Mouse (Mus musculus) liver, embryonic 14.5 days (tissue): ENCODE results near the gene Smagp. TPM values are rescaled to one million over a fixed set of nuclear protein-coding genes. Genes with fewer than 3 reads are reported as not detected.

Experiments used
- ATAC-seq: fragments of 200-750 bp; cut with Nextera tagmentation; 2 replicates; pipeline ENCODE4 v1.8.0; 2017; ENCODE audit warnings: moderate number of reproducible peaks, mild to moderate bottlenecking, moderate library complexity; ENCODE audit not compliant: insufficient read depth
- DNase-seq, 3 experiments: peaks; one replicate each; pipeline ENCODE4 v3.0.0-alpha.2; 2012 to 2013; ENCODE audit warnings: low read depth in 3 of 3, low spot score in 3 of 3
- H3K27ac ChIP-seq: fragments of 300-500 bp; sonication (generic); 2 replicates; pipeline ENCODE4 v1.5.1; 2014; ENCODE audit warnings: moderate library complexity, mild to moderate bottlenecking, control low read depth, inconsistent platforms
- H3K27me3 ChIP-seq: fragments of 300-500 bp; sonication (generic); 2 replicates; pipeline ENCODE4 v1.6.1; 2014; ENCODE audit warnings: mild to moderate bottlenecking, low read length, moderate library complexity; ENCODE audit not compliant: control insufficient read depth, insufficient read depth
- H3K36me3 ChIP-seq: fragments of 300-500 bp; sonication (generic); replicated peaks from 2 replicates; pipeline ENCODE4 v1.6.1; 2014; ENCODE audit warnings: low read depth; ENCODE audit not compliant: control insufficient read depth, insufficient read depth
- H3K4me1 ChIP-seq, 2 experiments: fragments of 200-500 bp in 1 of 2; fragments of 300-500 bp in 1 of 2; sonication (generic) in 1 of 2; replicated peaks; 2 replicates each; pipeline ENCODE4 v1.6.1; 2012 to 2014; ENCODE audit warnings: antibody characterized with exemption in 1 of 2, inconsistent platforms in 1 of 2, low read length in 1 of 2; ENCODE audit not compliant: control insufficient read depth in 2 of 2, insufficient read depth in 2 of 2
- H3K4me2 ChIP-seq: fragments of 300-500 bp; sonication (generic); 2 replicates; pipeline ENCODE4 v1.6.1; 2014; ENCODE audit warnings: low read depth, mild to moderate bottlenecking, control low read depth, moderate library complexity
- H3K4me3 ChIP-seq, 2 experiments: fragments of 200-500 bp in 1 of 2; fragments of 300-500 bp in 1 of 2; sonication (generic) in 1 of 2; 2 replicates each; pipeline ENCODE4 v1.5.1; 2012 to 2014; ENCODE audit warnings: low read depth in 2 of 2, low read length in 2 of 2, mild to moderate bottlenecking in 2 of 2, control low read depth in 1 of 2, inconsistent platforms in 1 of 2, moderate library complexity in 1 of 2; ENCODE audit not compliant: insufficient read depth in 1 of 2
- H3K9ac ChIP-seq: fragments of 300-500 bp; sonication (generic); replicated peaks from 2 replicates; pipeline ENCODE4 v1.6.1; 2014; ENCODE audit warnings: mild to moderate bottlenecking, control low read depth, moderate library complexity
- H3K9me3 ChIP-seq: fragments of 300-500 bp; sonication (generic); 2 replicates; pipeline ENCODE4 v1.6.1; 2016; ENCODE audit warnings: low read length, mixed read lengths; ENCODE audit not compliant: control insufficient read depth
- CTCF ChIP-seq: IDR thresholded peaks from 2 replicates; pipeline ENCODE4 v1.5.1; 2016; ENCODE audit warnings: antibody characterized with exemption, low read depth, control low read depth
- EP300 ChIP-seq: IDR thresholded peaks from 2 replicates; pipeline ENCODE4 v1.6.1; 2016; ENCODE audit warnings: antibody characterized with exemption, low read depth
- WGBS: fragments of 180-500 bp; shearing (Covaris S2); extraction: QIAGEN DNeasy Blood & Tissue Kit; methylation state at CpG from one replicate; pipeline ENCODE4 v1.1.7; 2014; ENCODE audit not compliant: insufficient replicate concordance; 5-methylcytosine and 5-hydroxymethylcytosine counted together
- microRNA-seq: library from miRNA; unstranded; fragments of <30 nt; microRNA quantifications from one replicate; pipeline ENCODE4, GENCODE M21; 2016
- polyA plus RNA-seq, 2 experiments: library from polyadenylated mRNA; depleted of rRNA in 1 of 2; stranded (reverse) in 1 of 2; unstranded in 1 of 2; fragments of >200 nt; fragmentation: Nextera tagmentation in 1 of 2; extraction: Ambion mirVana in 1 of 2; gene quantifications; 2 replicates each; pipeline versions ENCODE4 v1.2.1 to v1.2.3; 2012 to 2014

Smagp gene
- polyA plus RNA-seq, 2 experiments = 6.8 to 7.3 TPM

GRCm38 (mm10) chr15:100576810-100577209 is 59.9 kb downstream of the Smagp start:
- Histone ChIP-seq H3K4me2 (no peak overlapping the region), H3K36me3 (no peaks in the 10 kb centered on the region), H3K9me3 (no peaks in the 10 kb centered on the region), H3K4me3 (no peak overlapping the region), H3K9ac (no peak overlapping the region), H3K27ac (no peak overlapping the region), H3K4me1 (no peaks in the 10 kb centered on the region), H3K27me3 (no peaks in the 10 kb centered on the region; the same call in 1 of the 2 replicates)
- 52% methylated on average over 6 of the region's 6 CpGs for WGBS
- ATAC-seq (no peak), DNase-seq (no peak)
- TF ChIP-seq EP300 (no peak), CTCF (no peak)

- H3K9me3 ChIP-seq = no peaks in the 10 kb centered on the region
- WGBS = 70% methylated on average over 6 of the region's 6 CpGs
- no peak for TF ChIP-seq EP300
- no peak for TF ChIP-seq CTCF
Observed at GRCm38 (mm10) chr15:100576392-100576791, 60.3 kb downstream of the Smagp start.

GRCm38 (mm10) chr15:100575366-100575765 is 61.4 kb downstream of the Smagp start:
- no peaks in the 10 kb centered on the region for H3K4me1 ChIP-seq
- TF ChIP-seq CTCF (no peak), EP300 (no peak)
- no peak overlapping the region for H3K9ac ChIP-seq
- no peak overlapping the region for H3K27ac ChIP-seq
- H3K9me3 ChIP-seq = no peaks in the 10 kb centered on the region
- H3K27me3 ChIP-seq = no peaks in the 10 kb centered on the region; the same call in 1 of the 2 replicates
- no peak overlapping the region for H3K4me2 ChIP-seq
- H3K4me3 ChIP-seq = no peak overlapping the region
- 48% methylated on average over 12 of the region's 12 CpGs for WGBS
- DNase-seq (no peak), ATAC-seq (no peak)
- H3K36me3 ChIP-seq = no peaks in the 10 kb centered on the region

More at GRCm38 (mm10) chr15:100576392-100576791, 60.3 kb downstream of the Smagp start:
- Histone ChIP-seq H3K27ac (no peak overlapping the region), H3K4me3 (no peak overlapping the region), H3K36me3 (no peaks in the 10 kb centered on the region), H3K4me2 (no peak overlapping the region), H3K9ac (no peak overlapping the region), H3K4me1 (no peaks in the 10 kb centered on the region), H3K27me3 (no peaks in the 10 kb centered on the region; the same call in 1 of the 2 replicates)
- no peak for ATAC-seq
- DNase-seq = no peak

GRCm38 (mm10) chr15:100574378-100574777 is 62.4 kb downstream of the Smagp start:
- Histone ChIP-seq H3K4me2 (no peak overlapping the region), H3K27me3 (no peaks in the 10 kb centered on the region; the same call in 1 of the 2 replicates), H3K4me1 (no peaks in the 10 kb centered on the region), H3K27ac (no peak overlapping the region), H3K9ac (no peak overlapping the region), H3K4me3 (no peak overlapping the region), H3K36me3 (no peaks in the 10 kb centered on the region), H3K9me3 (no peaks in the 10 kb centered on the region)
- ATAC-seq = no peak
- TF ChIP-seq CTCF = no peak
- no peak for TF ChIP-seq EP300
- 81% methylated on average over 2 of the region's 2 CpGs for WGBS
- no peak for DNase-seq

- Histone ChIP-seq H3K9ac (no peak overlapping the region), H3K4me2 (no peak overlapping the region), H3K4me3 (no peak overlapping the region), H3K9me3 (no peaks in the 10 kb centered on the region), H3K27me3 (no peaks in the 10 kb centered on the region; the same call in 1 of the 2 replicates), H3K36me3 (no peaks in the 10 kb centered on the region), H3K27ac (no peak overlapping the region), H3K4me1 (no peaks in the 10 kb centered on the region)
- WGBS = 56% methylated on average over 6 of the region's 6 CpGs
- TF ChIP-seq CTCF (no peak), EP300 (no peak)
- DNase-seq (no peak), ATAC-seq (no peak)
Observed at GRCm38 (mm10) chr15:100573946-100574345, 62.8 kb downstream of the Smagp start.

Small RNA genes lying within 50 kb of the gene (microRNA-seq; reads per million reads assigned to microRNA genes)
- gene Mir6961 = not detected

Other genes with a start within 250 kb of the Smagp start
- 0.01 TPM in 1 of 2 replicates, not detected in the other for gene Gm5475, start 214.8 kb downstream of the Smagp start, polyA plus RNA-seq (2012; rRNA removed)
- gene Gm5475, start 214.8 kb downstream of the Smagp start, polyA plus RNA-seq (2014; fragmentation: Nextera tagmentation; extraction: Ambion mirVana) = 0.05 TPM in 1 of 2 replicates, not detected in the other
- gene Slc11a2, start 211.9 kb downstream of the Smagp start, polyA plus RNA-seq (2012; rRNA removed) = 38.4 and 40.8 TPM in 2 replicates
- gene Slc11a2, start 211.9 kb downstream of the Smagp start, polyA plus RNA-seq (2014; fragmentation: Nextera tagmentation; extraction: Ambion mirVana) = 37.7 and 38.4 TPM in 2 replicates
- gene Letmd1, start 167.9 kb downstream of the Smagp start, polyA plus RNA-seq (2012; rRNA removed) = 15.2 and 18.1 TPM in 2 replicates
- 9.5 and 10.6 TPM in 2 replicates for gene Letmd1, start 167.9 kb downstream of the Smagp start, polyA plus RNA-seq (2014; fragmentation: Nextera tagmentation; extraction: Ambion mirVana)
- gene Csrnp2, start 141.5 kb downstream of the Smagp start, polyA plus RNA-seq (2012; rRNA removed) = 0.42 and 0.59 TPM in 2 replicates
- gene Csrnp2, start 141.5 kb downstream of the Smagp start, polyA plus RNA-seq (2014; fragmentation: Nextera tagmentation; extraction: Ambion mirVana) = 0.58 and 0.78 TPM in 2 replicates
- gene Tfcp2, start 84.9 kb downstream of the Smagp start, polyA plus RNA-seq (2012; rRNA removed) = 2.1 and 2.6 TPM in 2 replicates
- gene Tfcp2, start 84.9 kb downstream of the Smagp start, polyA plus RNA-seq (2014; fragmentation: Nextera tagmentation; extraction: Ambion mirVana) = 2.5 and 2.6 TPM in 2 replicates
- gene Pou6f1, start 37.0 kb downstream of the Smagp start, polyA plus RNA-seq (2012; rRNA removed) = 0.46 and 0.77 TPM in 2 replicates
- 0.19 and 0.39 TPM in 2 replicates for gene Pou6f1, start 37.0 kb downstream of the Smagp start, polyA plus RNA-seq (2014; fragmentation: Nextera tagmentation; extraction: Ambion mirVana)
- 104 and 107 TPM in 2 replicates for gene Dazap2, start 21.6 kb downstream of the Smagp start, polyA plus RNA-seq (2012; rRNA removed)
- 178 and 182 TPM in 2 replicates for gene Dazap2, start 21.6 kb downstream of the Smagp start, polyA plus RNA-seq (2014; fragmentation: Nextera tagmentation; extraction: Ambion mirVana)
- gene Bin2, start 32.6 kb upstream of the Smagp start, polyA plus RNA-seq (2012; rRNA removed) = 16.5 and 17.5 TPM in 2 replicates
- 12.7 and 15.2 TPM in 2 replicates for gene Bin2, start 32.6 kb upstream of the Smagp start, polyA plus RNA-seq (2014; fragmentation: Nextera tagmentation; extraction: Ambion mirVana)
- 8.1 and 9.5 TPM in 2 replicates for gene Cela1, start 51.0 kb upstream of the Smagp start, polyA plus RNA-seq (2012; rRNA removed)
- 11.5 and 13.8 TPM in 2 replicates for gene Cela1, start 51.0 kb upstream of the Smagp start, polyA plus RNA-seq (2014; fragmentation: Nextera tagmentation; extraction: Ambion mirVana)
- 0.36 and 0.47 TPM in 2 replicates for gene Galnt6, start 92.4 kb upstream of the Smagp start, polyA plus RNA-seq (2012; rRNA removed)
- 0.73 and 0.84 TPM in 2 replicates for gene Galnt6, start 92.4 kb upstream of the Smagp start, polyA plus RNA-seq (2014; fragmentation: Nextera tagmentation; extraction: Ambion mirVana)
- 0.15 and 0.16 TPM in 2 replicates for gene Slc4a8, start 124.8 kb upstream of the Smagp start, polyA plus RNA-seq (2012; rRNA removed)
- 0.30 and 0.55 TPM in 2 replicates for gene Slc4a8, start 124.8 kb upstream of the Smagp start, polyA plus RNA-seq (2014; fragmentation: Nextera tagmentation; extraction: Ambion mirVana)
- gene Scn8a, start 232.9 kb upstream of the Smagp start, polyA plus RNA-seq (2012; rRNA removed) = 0.13 and 0.21 TPM in 2 replicates
- 0.41 TPM in 1 of 2 replicates, not detected in the other for gene Scn8a, start 232.9 kb upstream of the Smagp start, polyA plus RNA-seq (2014; fragmentation: Nextera tagmentation; extraction: Ambion mirVana)